Mouse (Mus musculus): ENCODE data around the gene Sntb2. TPM values are rescaled to one million over a fixed set of nuclear protein-coding genes. Genes with fewer than 3 reads are reported as not detected.

The Sntb2 gene
- total and polyA plus RNA-seq, 3 experiments, result 0.86 to 2.3 (median 1.3) TPM

- in situ Hi-C loops (cut with MboI; ENCODE audit: low pct_ligation_motif_present, low pct_unique_long_range_greater_than_20kb, low sequenced_read_pairs) (no loop called here), dilution Hi-C loops (cut with MboI; ENCODE audit: extremely low pct_ligation_motif_present, extremely low pct_unique_long_range_greater_than_20kb, low sequenced_read_pairs) (no loop called here)
- peaks cover 39% of the 10 kb centered on the region for H3K79me2 ChIP-seq (replicated peaks; ENCODE audit: control insufficient read depth, extremely low read depth, insufficient read depth, poor library complexity, severe bottlenecking)
- DNase-seq (ENCODE audit: extremely low read depth), result no peak
- H3K4me3 ChIP-seq (replicated peaks in 1 of 3; ENCODE audit: low read depth in 2 of 3, low read length in 2 of 3, poor library complexity in 1 of 3), result no peak overlapping the region
- H3K27ac ChIP-seq (ENCODE audit: insufficient read depth, low read depth), result no peak overlapping the region
- peaks cover 82 to 97% of the 10 kb centered on the region in 2 experiments for H3K36me3 ChIP-seq (replicated peaks in 1 of 2; ENCODE audit: control insufficient read depth in 1 of 2, insufficient read depth in 1 of 2, low read length in 1 of 2)
- no peak overlapping the region for H3K4me2 ChIP-seq (ENCODE audit: insufficient read depth, low read depth, poor library complexity, severe bottlenecking)
- TF ChIP-seq ZNF384 (IDR thresholded peaks at IDR 0.05; ENCODE audit: low read depth, low read length) (no peak), NRF1 (IDR thresholded peaks at IDR 0.05; ENCODE audit: low read depth, low read length) (no peak), SMC3 (IDR thresholded peaks at IDR 0.05; ENCODE audit: low read depth, low read length) (no peak), MAX (IDR thresholded peaks at IDR 0.05; ENCODE audit: low read length) (no peak), MAFK (IDR thresholded peaks at IDR 0.05; ENCODE audit: insufficient replicate concordance, low read length) (no peak), ELF1 (IDR thresholded peaks at IDR 0.05; ENCODE audit: low read depth, low read length) (no peak), POLR2A (IDR thresholded peaks at IDR 0.05; ENCODE audit: low read depth, low read length) (no peak)
- no peaks in the 10 kb centered on the region for H3K9me3 ChIP-seq (replicated peaks; ENCODE audit: low read length)
- peaks cover 8 to 36% of the 10 kb centered on the region in 2 experiments; a peak in 3 of 4 replicates for H3K4me1 ChIP-seq (ENCODE audit: control insufficient read depth in 1 of 2, insufficient read depth in 2 of 2)
- H3K9ac ChIP-seq (ENCODE audit: insufficient read depth, low read depth), result no peak overlapping the region
- H3K27me3 ChIP-seq (replicated peaks), result no peaks in the 10 kb centered on the region
These were observed 36.1 kb upstream of the Sntb2 start for GRCm38 (mm10) chr8:106899473-106899872.

- H3K4me1 ChIP-seq (ENCODE audit: control insufficient read depth in 1 of 2, insufficient read depth in 2 of 2), result peaks cover 0 to 7% of the 10 kb centered on the region in 2 experiments; a peak in 1 of 4 replicates
- H3K9ac ChIP-seq (ENCODE audit: insufficient read depth, low read depth), result no peak overlapping the region
- H3K4me2 ChIP-seq (ENCODE audit: insufficient read depth, low read depth, poor library complexity, severe bottlenecking), result no peak overlapping the region
- dilution Hi-C loops (cut with MboI; ENCODE audit: extremely low pct_ligation_motif_present, extremely low pct_unique_long_range_greater_than_20kb, low sequenced_read_pairs), result no loop called here
- in situ Hi-C loops (cut with MboI; ENCODE audit: low pct_ligation_motif_present, low pct_unique_long_range_greater_than_20kb, low sequenced_read_pairs), result no loop called here
- 0 out of 2 replicates have a peak, but pooled peaks cover 10% of the 10 kb centered on the region for H3K79me2 ChIP-seq (replicated peaks; ENCODE audit: control insufficient read depth, extremely low read depth, insufficient read depth, poor library complexity, severe bottlenecking)
- H3K36me3 ChIP-seq (replicated peaks in 1 of 2; ENCODE audit: control insufficient read depth in 1 of 2, insufficient read depth in 1 of 2, low read length in 1 of 2), result peaks cover 86 to 87% of the 10 kb centered on the region in 2 experiments
- DNase-seq (ENCODE audit: extremely low read depth), result no peak
- H3K4me3 ChIP-seq (replicated peaks in 1 of 3; ENCODE audit: low read depth in 2 of 3, low read length in 2 of 3, poor library complexity in 1 of 3), result no peak overlapping the region
- TF ChIP-seq CHD2 (IDR thresholded peaks at IDR 0.05; ENCODE audit: low read length) (no peak), CHD1 (IDR thresholded peaks at IDR 0.05; ENCODE audit: low read depth, low read length) (no peak), JUN (IDR thresholded peaks at IDR 0.05; ENCODE audit: insufficient read depth, low read depth, low read length) (no peak), MXI1 (IDR thresholded peaks at IDR 0.05; ENCODE audit: low read depth, low read length) (no peak), MYC (IDR thresholded peaks at IDR 0.05; ENCODE audit: low read depth, low read length) (no peak), POLR2AphosphoS2 (IDR thresholded peaks at IDR 0.05; ENCODE audit: low read depth, low read length) (no peak), IRF4 (IDR thresholded peaks at IDR 0.05; ENCODE audit: low read depth, low read length) (no peak), MAX (IDR thresholded peaks at IDR 0.05; ENCODE audit: low read length) (no peak), ZC3H11A (IDR thresholded peaks at IDR 0.05; ENCODE audit: low read depth, low read length) (no peak), PAX5 (IDR thresholded peaks at IDR 0.05; ENCODE audit: low read length) (no peak), NRF1 (IDR thresholded peaks at IDR 0.05; ENCODE audit: low read depth, low read length) (no peak), UBTF (IDR thresholded peaks at IDR 0.05; ENCODE audit: low read depth, low read length) (no peak), MAFK (IDR thresholded peaks at IDR 0.05; ENCODE audit: insufficient replicate concordance, low read length) (no peak), HCFC1 (IDR thresholded peaks at IDR 0.05; ENCODE audit: low read depth, low read length) (no peak)
- no peaks in the 10 kb centered on the region for H3K9me3 ChIP-seq (replicated peaks; ENCODE audit: low read length)
- H3K27ac ChIP-seq (ENCODE audit: insufficient read depth, low read depth), result no peak overlapping the region
- no peaks in the 10 kb centered on the region for H3K27me3 ChIP-seq (replicated peaks)
These were observed 29.6 kb upstream of the Sntb2 start for GRCm38 (mm10) chr8:106905727-106906480.

Measured in CH12.LX (cell line).